Mouse (Mus musculus) heart, embryonic 11.5 days (tissue): ENCODE results near the gene Pbx3. TPM values are rescaled to one million over a fixed set of nuclear protein-coding genes. Genes with fewer than 3 reads are reported as not detected.

Experiments
- ATAC-seq: fragments of 200-750 bp; cut with Nextera tagmentation; replicated peaks from 2 replicates; pipeline ENCODE4 v1.8.0; 2017; ENCODE audit warnings: moderate library complexity; ENCODE audit not compliant: insufficient number of reproducible peaks, low FRiP score, low TSS enrichment
- H3K27ac ChIP-seq: fragments of 300-500 bp; sonication (generic); 2 replicates; pipeline ENCODE4 v1.5.1; 2014; ENCODE audit warnings: mild to moderate bottlenecking, low read depth, low read length
- H3K27me3 ChIP-seq: fragments of 300-500 bp; sonication (generic); 2 replicates; pipeline ENCODE4 v1.6.1; 2014; ENCODE audit warnings: mild to moderate bottlenecking, low read length, mixed read lengths; ENCODE audit not compliant: control insufficient read depth, insufficient read depth
- H3K36me3 ChIP-seq: fragments of 300-500 bp; sonication (generic); 2 replicates; pipeline ENCODE4 v1.6.1; 2014; ENCODE audit warnings: mild to moderate bottlenecking, low read length, moderate library complexity, mixed read lengths; ENCODE audit not compliant: control insufficient read depth, insufficient read depth
- H3K4me1 ChIP-seq: fragments of 300-500 bp; sonication (generic); 2 replicates; pipeline ENCODE4 v1.6.1; 2014; ENCODE audit warnings: low read length; ENCODE audit not compliant: control insufficient read depth, insufficient read depth
- H3K4me2 ChIP-seq: fragments of 300-500 bp; sonication (generic); 2 replicates; pipeline ENCODE4 v1.6.1; 2014; ENCODE audit warnings: mild to moderate bottlenecking, moderate library complexity
- H3K4me3 ChIP-seq: fragments of 300-500 bp; sonication (generic); 2 replicates; pipeline ENCODE4 v1.5.1; 2014; ENCODE audit warnings: low read depth, low read length
- H3K9ac ChIP-seq: fragments of 300-500 bp; sonication (generic); 2 replicates; pipeline ENCODE4 v1.6.1; 2014; ENCODE audit warnings: mild to moderate bottlenecking, low read depth, low read length, moderate library complexity
- H3K9me3 ChIP-seq: fragments of 300-500 bp; sonication (generic); replicated peaks from 2 replicates; pipeline ENCODE4 v1.6.1; 2016; ENCODE audit warnings: low read length; ENCODE audit not compliant: control insufficient read depth
- WGBS: fragments of 180-500 bp; shearing (Covaris S2); extraction: QIAGEN DNeasy Blood & Tissue Kit; methylation state at CpG from one replicate; pipeline ENCODE4 v1.1.7; 2014; ENCODE audit not compliant: insufficient replicate concordance; 5-methylcytosine and 5-hydroxymethylcytosine counted together
- polyA plus RNA-seq: library from polyadenylated mRNA; unstranded; fragments of >200 nt; fragmentation: Nextera tagmentation; extraction: Ambion mirVana; gene quantifications from 2 replicates; pipeline ENCODE4 v1.2.1, GENCODE M21; 2014

Pbx3 gene
- polyA plus RNA-seq, 1 experiment from 2014 or later: 29.1 TPM

GRCm38 (mm10) chr2:34139470-34140158 is 233.3 kb downstream of the Pbx3 start:
- no peak for ATAC-seq
- no peaks in the 10 kb centered on the region for H3K4me1 ChIP-seq
- H3K27ac ChIP-seq: no peak overlapping the region
- H3K9ac ChIP-seq: no peak overlapping the region
- H3K27me3 ChIP-seq: no peaks in the 10 kb centered on the region
- no peak overlapping the region for H3K4me2 ChIP-seq
- no peaks in the 10 kb centered on the region for H3K9me3 ChIP-seq
- H3K4me3 ChIP-seq: no peak overlapping the region
- no peaks in the 10 kb centered on the region for H3K36me3 ChIP-seq
- WGBS: 78% methylated on average over 5 of the region's 5 CpGs

GRCm38 (mm10) chr2:34135316-34135715 is 237.6 kb downstream of the Pbx3 start:
- Histone ChIP-seq H3K9ac (no peak overlapping the region), H3K4me2 (no peak overlapping the region), H3K27ac (no peak overlapping the region), H3K27me3 (no peaks in the 10 kb centered on the region), H3K4me3 (no peak overlapping the region), H3K36me3 (no peaks in the 10 kb centered on the region), H3K9me3 (no peaks in the 10 kb centered on the region), H3K4me1 (no peaks in the 10 kb centered on the region)
- ATAC-seq: no peak
- WGBS: 70% methylated on average over 7 of the region's 7 CpGs

GRCm38 (mm10) chr2:34132751-34133150 is 240.2 kb downstream of the Pbx3 start:
- Histone ChIP-seq H3K27ac (no peak overlapping the region), H3K27me3 (no peaks in the 10 kb centered on the region), H3K4me3 (no peak overlapping the region), H3K9ac (no peak overlapping the region), H3K9me3 (no peaks in the 10 kb centered on the region), H3K4me2 (no peak overlapping the region), H3K4me1 (no peaks in the 10 kb centered on the region), H3K36me3 (no peaks in the 10 kb centered on the region)
- no peak for ATAC-seq
- 92% methylated on average over 1 of the region's 1 CpGs for WGBS

- H3K36me3 ChIP-seq: no peaks in the 10 kb centered on the region
- no peaks in the 10 kb centered on the region for H3K4me1 ChIP-seq
- 46% methylated on average over 13 of the region's 13 CpGs for WGBS
- H3K27ac ChIP-seq: no peak overlapping the region
- no peaks in the 10 kb centered on the region for H3K9me3 ChIP-seq
- ATAC-seq: no peak
- H3K4me2 ChIP-seq: no peak overlapping the region
- no peak overlapping the region for H3K4me3 ChIP-seq
- H3K9ac ChIP-seq: no peak overlapping the region
- no peaks in the 10 kb centered on the region for H3K27me3 ChIP-seq
These were observed 243.2 kb downstream of the Pbx3 start for GRCm38 (mm10) chr2:34129674-34130267.

GRCm38 (mm10) chr2:34127871-34128270 is 245.1 kb downstream of the Pbx3 start:
- Histone ChIP-seq H3K9ac (no peak overlapping the region), H3K4me3 (no peak overlapping the region), H3K27ac (no peak overlapping the region), H3K4me1 (no peaks in the 10 kb centered on the region), H3K27me3 (no peaks in the 10 kb centered on the region), H3K9me3 (no peaks in the 10 kb centered on the region), H3K36me3 (no peaks in the 10 kb centered on the region), H3K4me2 (no peak overlapping the region)
- no peak for ATAC-seq
- WGBS: 77% methylated on average over 1 of the region's 1 CpGs

GRCm38 (mm10) chr2:34123896-34124295 is 249.0 kb downstream of the Pbx3 start:
- no peaks in the 10 kb centered on the region for H3K9me3 ChIP-seq
- H3K27me3 ChIP-seq: no peaks in the 10 kb centered on the region
- no peak overlapping the region for H3K4me3 ChIP-seq
- no peaks in the 10 kb centered on the region for H3K36me3 ChIP-seq
- H3K4me2 ChIP-seq: no peak overlapping the region
- no peak overlapping the region for H3K27ac ChIP-seq
- no peak overlapping the region for H3K9ac ChIP-seq
- no peak for ATAC-seq
- WGBS: 61% methylated on average over 12 of the region's 12 CpGs
- no peaks in the 10 kb centered on the region for H3K4me1 ChIP-seq

Other genes starting within 250 kb of the Pbx3 start
- gene Mapkap1, start 33.6 kb upstream of the Pbx3 start, polyA plus RNA-seq: 61.7 and 70.3 TPM in 2 replicates